Mouse (Mus musculus) cortical plate, adult 2 months (tissue): ENCODE results near the gene Rxfp4. TPM values are rescaled to one million over a fixed set of nuclear protein-coding genes. Genes with fewer than 3 reads are reported as not detected.

Source experiments
- H3K27ac ChIP-seq: fragments of 200-500 bp; 2 replicates; pipeline ENCODE4 v1.5.1; 2012; ENCODE audit warnings: low read length, control low read depth, inconsistent platforms; ENCODE audit not compliant: insufficient read depth
- H3K4me1 ChIP-seq: fragments of 200-500 bp; 2 replicates; pipeline ENCODE4 v1.6.1; 2011; ENCODE audit warnings: low read length; ENCODE audit not compliant: control insufficient read depth, insufficient read depth
- H3K4me3 ChIP-seq: fragments of 200-500 bp; 2 replicates; pipeline ENCODE4 v1.5.1; 2011; ENCODE audit warnings: mild to moderate bottlenecking, low read length, control low read depth; ENCODE audit not compliant: insufficient read depth
- CTCF ChIP-seq: fragments of 200-500 bp; IDR thresholded peaks from 2 replicates; pipeline ENCODE4 v1.5.1; 2011; ENCODE audit warnings: mild to moderate bottlenecking, control low read depth, low read length; ENCODE audit not compliant: insufficient read depth; ENCODE audit errors: extremely low read depth
- POLR2A ChIP-seq: fragments of 200-500 bp; IDR thresholded peaks from 2 replicates; pipeline ENCODE4 v1.6.1; 2011; ENCODE audit warnings: mild to moderate bottlenecking, low read length, control low read depth; ENCODE audit not compliant: insufficient read depth; ENCODE audit errors: extremely low read depth
- polyA plus RNA-seq: library from polyadenylated mRNA; depleted of rRNA; stranded (reverse); fragments of >200 nt; gene quantifications from 2 replicates; pipeline ENCODE4 v1.2.3, GENCODE M21; 2012

Gene Rxfp4
- polyA plus RNA-seq, 1 experiment = not detected

DNA sequence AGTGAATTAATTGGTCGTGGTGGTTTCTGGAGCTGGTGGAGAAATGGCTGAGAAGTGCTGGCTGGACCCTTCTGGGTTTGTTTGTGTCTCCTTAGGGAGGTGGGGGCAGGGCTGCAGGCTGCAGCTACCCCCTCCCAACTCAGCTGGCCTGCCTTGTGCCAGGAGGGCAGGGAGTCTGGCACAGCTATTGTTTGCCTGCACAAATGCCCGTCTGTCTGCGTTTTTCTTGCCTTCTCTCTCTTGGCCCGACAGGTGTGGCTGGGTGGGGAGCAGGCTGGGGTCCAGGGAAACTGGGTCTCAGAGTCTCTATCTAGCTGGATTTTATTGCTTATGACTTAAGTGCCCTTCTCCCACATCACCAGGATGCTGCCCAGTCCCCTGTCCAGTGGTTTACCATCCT, 28.6 kb downstream of the Rxfp4 start:
- Histone ChIP-seq H3K4me1 (peaks cover 23% of the 10 kb centered on the region), H3K4me3 (peak overlapping the region; percentile 74), H3K27ac (peak overlapping the region; percentile 94)
- TF ChIP-seq POLR2A (no peak), CTCF (no peak)

DNA sequence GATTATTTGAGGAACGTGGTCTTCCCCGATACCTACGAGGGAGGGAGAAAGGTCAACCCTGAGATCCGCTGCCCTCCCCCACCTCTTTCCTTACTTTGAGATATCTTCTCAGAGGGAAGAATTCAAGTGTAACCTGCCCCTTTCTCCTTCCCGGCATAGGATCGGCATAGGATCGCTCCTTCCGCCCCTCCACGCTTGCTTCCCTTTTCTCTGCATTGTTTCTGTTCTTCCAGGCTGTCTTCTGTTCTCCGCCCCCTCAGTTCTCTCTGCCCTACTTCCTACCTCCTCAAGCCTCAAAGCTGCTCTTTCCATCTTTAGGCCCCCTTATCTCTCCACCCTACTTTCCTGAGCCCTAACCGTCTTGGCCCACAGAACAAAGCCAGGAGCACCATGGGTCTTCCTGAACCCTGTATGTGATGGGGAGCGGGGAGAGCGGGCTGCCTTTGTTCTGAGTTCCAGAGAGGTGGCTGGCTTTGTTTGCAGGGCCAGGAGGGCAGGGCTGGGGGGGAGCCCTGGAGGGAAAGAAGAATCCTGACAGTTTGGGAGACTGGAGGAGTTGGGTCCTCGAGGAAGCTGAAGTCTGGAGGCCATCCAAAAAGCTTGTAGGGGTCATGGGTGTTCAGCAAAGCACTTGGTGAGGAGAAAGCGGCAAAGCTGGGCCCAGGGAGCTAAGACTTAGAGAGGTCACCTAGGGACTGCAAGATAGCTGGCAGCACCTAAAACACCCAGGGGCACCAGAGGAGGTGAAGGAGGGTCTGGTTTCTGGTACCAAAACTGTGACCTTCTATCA, 29.4 kb downstream of the Rxfp4 start:
- Histone ChIP-seq H3K4me1 (peaks cover 21% of the 10 kb centered on the region), H3K4me3 (peak overlapping the region; percentile 74), H3K27ac (peak overlapping the region; percentile 94)
- TF ChIP-seq CTCF (no peak), POLR2A (peak; percentile 24; the same call in 1 of the 2 replicates)

- Histone ChIP-seq H3K4me1 (peaks cover 19% of the 10 kb centered on the region), H3K27ac (peak overlapping the region; percentile 94)
- peak; percentile 64 for TF ChIP-seq POLR2A
- TF ChIP-seq CTCF = no peak
Observed at GRCm38 (mm10) chr3:88622941-88623345, 30.0 kb downstream of the Rxfp4 start.

GRCm38 (mm10) chr3:88622113-88622940, 30.6 kb downstream of the Rxfp4 start:
- Histone ChIP-seq H3K4me3 (peak overlapping the region; percentile 74), H3K27ac (peak overlapping the region; percentile 95), H3K4me1 (peaks cover 19% of the 10 kb centered on the region)
- TF ChIP-seq POLR2A (0 out of 2 replicates have a peak, but pooled peaks have one; percentile 50), CTCF (no peak)

More at GRCm38 (mm10) chr3:88622941-88623345, 30.0 kb downstream of the Rxfp4 start:
- H3K4me3 ChIP-seq = peak overlapping the region; percentile 74

- TF ChIP-seq CTCF (no peak), POLR2A (no peak)
- peak overlapping the region; percentile 74 for H3K4me3 ChIP-seq
- H3K4me1 ChIP-seq = peaks cover 19% of the 10 kb centered on the region
Observed at GRCm38 (mm10) chr3:88621537-88622112, 31.3 kb downstream of the Rxfp4 start.

DNA sequence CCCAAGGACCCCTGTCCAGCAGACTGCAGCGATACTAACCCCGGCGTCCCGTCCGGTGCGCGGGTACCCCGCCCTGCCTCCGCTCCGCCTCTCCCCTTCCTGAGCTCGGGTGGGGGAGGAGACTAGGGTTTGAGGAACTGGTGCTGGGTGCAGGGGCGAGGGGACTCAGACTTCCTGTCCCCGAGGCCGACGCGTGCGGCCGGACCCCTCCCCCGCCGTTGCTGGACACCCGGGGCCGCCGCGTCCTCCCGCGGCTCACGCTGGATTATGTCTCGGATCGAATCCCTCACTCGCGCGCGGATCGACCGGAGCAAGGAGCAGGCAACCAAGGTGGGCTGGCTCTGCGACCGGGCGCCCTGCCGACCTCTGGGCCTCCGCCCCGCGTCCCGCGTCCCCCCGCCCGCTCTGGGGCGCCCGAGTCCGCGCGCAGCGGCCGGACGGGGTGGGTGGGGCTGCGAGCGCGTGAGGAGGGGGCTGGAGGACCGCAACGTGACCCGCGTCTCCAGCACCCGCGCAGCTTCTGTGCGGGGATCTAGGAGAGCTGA, 31.9 kb downstream of the Rxfp4 start:
- peak overlapping the region; percentile 74 for H3K4me3 ChIP-seq
- peaks cover 17% of the 10 kb centered on the region for H3K4me1 ChIP-seq
- TF ChIP-seq POLR2A (peak; percentile 48; the same call in 1 of the 2 replicates), CTCF (no peak)
- H3K27ac ChIP-seq = peak overlapping the region; percentile 95

More at GRCm38 (mm10) chr3:88621537-88622112, 31.3 kb downstream of the Rxfp4 start:
- peak overlapping the region; percentile 95 for H3K27ac ChIP-seq

GRCm38 (mm10) chr3:88620146-88620991, 32.6 kb downstream of the Rxfp4 start:
- Histone ChIP-seq H3K4me3 (peak overlapping the region; percentile 74), H3K27ac (peak overlapping the region; percentile 95), H3K4me1 (peaks cover 13% of the 10 kb centered on the region)
- TF ChIP-seq POLR2A (no peak), CTCF (no peak)
